Mouse (Mus musculus) left cerebral cortex, postnatal 10 days (tissue): ENCODE data around the gene Slc31a2. TPM values are rescaled to one million over a fixed set of nuclear protein-coding genes. Genes with fewer than 3 reads are reported as not detected.
"Not testable (repeated sequence)": the region's sequence is repeated elsewhere in the genome, so short reads cannot be mapped to it uniquely, and the experiment has no call there.

ENCODE experiments used
- DNase-seq, 2 experiments: peaks; one replicate each; pipeline ENCODE4 v3.0.0; 2021 to 2022; ENCODE audit warnings: low spot score in 2 of 2, mixed read lengths in 1 of 2; ENCODE audit errors: extremely low spot score in 1 of 2
- intact Hi-C: fragments of 180-260 bp; cut with DNase I; formaldehyde crosslinking; loops from one replicate; pipeline ENCODE4 v1.15.1; 2025
- total RNA-seq, 2 experiments: library from RNA; stranded (reverse); gene quantifications; 2 replicates each; pipeline ENCODE4 v1.2.3; 2021

Gene Slc31a2
- 1 to 10 TPM; 8.5 to 9.4 TPM for total RNA-seq

GRCm38 (mm10) chr4:62262276-62262675 lies at the start of gene Slc31a2:
TSS of gene Slc31a2 (plus strand) at chr4:62262562.
- DNase-seq = no peak
- intact Hi-C loops = no loop called here

DNA sequence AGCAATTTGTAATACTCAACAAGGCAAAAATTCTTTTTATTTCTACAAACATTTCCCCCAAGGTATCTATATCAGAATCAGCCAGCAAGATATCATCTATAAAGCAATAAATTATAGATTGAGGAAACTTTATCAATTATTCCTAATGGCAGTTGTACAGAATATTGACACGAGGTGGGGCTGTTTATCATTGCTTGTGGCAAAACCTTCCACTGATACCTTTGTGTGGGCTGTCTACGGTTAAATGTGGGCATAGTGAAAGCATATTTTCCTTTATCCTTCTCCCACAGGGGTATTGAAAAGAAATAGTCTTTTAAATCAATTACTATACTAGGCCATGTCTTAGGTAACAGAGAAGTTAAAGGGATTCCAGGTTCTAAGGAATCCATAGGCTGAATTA lies 48.9 kb upstream of the Slc31a2 start:
- intact Hi-C loops = no loop called here
- DNase-seq = no peak

DNA sequence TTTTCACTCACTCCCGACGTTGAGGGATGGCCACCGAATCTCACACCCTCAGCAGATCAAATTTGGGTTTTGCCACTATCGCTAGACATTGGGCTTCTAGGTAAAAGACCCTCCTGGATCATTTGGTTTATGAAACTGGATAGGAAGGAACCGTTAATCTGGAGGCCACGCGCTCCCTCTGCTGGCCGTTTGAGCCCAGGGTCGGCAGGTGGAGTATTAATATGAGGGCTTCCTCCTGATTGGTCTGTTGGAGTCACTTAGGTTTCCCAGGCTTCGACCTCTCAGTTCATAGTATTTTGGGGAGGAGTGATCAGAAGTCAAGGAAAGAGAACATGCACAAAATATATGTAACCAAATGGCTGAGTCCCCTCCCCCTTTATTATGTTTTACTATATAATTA lies 34.0 kb upstream of the Slc31a2 start:
- DNase-seq = peak in 1 of 2 experiments; percentile 52
- intact Hi-C loops = no loop called here

DNA sequence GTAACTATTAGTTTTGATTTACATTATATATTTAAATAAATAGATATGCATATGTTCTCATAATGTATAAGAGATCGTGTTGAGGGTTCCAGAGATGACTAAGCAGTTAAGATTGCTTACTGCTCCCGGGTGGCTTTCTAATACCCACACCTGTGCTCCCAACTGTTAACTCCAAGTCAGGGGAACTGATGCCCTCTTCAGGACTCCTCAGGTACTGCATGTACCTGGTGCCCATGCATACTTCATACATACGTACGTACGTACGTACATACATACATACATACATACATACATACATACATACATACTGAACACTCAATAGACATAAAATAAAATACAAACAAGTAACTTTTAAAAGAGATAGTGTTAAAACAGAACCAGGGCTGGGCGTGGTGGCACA lies 32.9 kb upstream of the Slc31a2 start:
- DNase-seq = no peak
- intact Hi-C loops = no loop called here

DNA sequence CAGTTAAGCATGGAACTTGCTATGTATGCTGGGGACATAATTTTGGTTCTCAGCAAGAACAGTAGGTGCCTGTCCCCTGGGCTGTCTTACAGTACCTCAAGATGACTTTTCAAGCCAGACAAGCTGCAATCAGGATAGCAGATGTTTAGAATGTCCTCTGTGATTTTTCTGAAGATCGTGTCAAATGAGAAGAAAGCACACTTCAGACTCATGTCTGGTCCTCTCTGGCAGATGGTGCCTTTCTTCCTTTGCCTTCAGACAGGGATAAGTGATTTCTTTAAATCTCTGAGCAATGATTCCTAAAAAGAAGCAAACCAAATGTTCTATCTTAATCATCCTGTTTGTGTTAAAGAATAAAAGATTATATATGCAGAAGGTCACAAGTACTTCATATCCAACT lies 32.2 kb upstream of the Slc31a2 start:
- intact Hi-C loops = no loop called here
- no peak for DNase-seq

GRCm38 (mm10) chr4:62230769-62231168 lies 31.6 kb upstream of the Slc31a2 start, which contains the start of gene Zfp37:
TSS of gene Zfp37 (minus strand) at chr4:62231047.
- intact Hi-C loops = no loop called here
- DNase-seq = peak in 1 of 2 experiments; percentile 20

DNA sequence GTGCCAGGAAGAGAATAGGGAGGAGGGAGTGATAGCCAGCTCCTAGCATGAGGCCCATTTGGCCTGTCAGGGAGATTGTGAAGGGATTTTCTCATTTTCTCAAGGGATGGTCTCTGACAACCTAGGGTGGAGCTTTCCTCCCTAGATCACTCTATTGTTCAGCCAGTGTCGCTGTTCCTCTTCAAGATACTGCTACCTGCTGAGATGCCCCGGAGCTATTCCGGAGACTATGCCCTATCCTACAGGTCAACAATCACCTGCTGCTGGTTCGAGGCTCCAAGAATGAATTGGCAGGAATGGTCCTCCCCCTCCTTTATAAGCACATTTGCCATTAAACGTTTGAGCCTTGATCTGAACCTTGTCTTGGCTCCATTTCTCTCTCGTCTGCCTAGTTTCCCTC lies 21.8 kb upstream of the Slc31a2 start:
- DNase-seq = no peak
- intact Hi-C loops = no loop called here

- intact Hi-C loops = no loop called here
- no peak for DNase-seq
Measured at GRCm38 (mm10) chr4:62248328-62248727, 14.0 kb upstream of the Slc31a2 start.

GRCm38 (mm10) chr4:62250896-62251544 lies 11.3 kb upstream of the Slc31a2 start:
- DNase-seq = no peak
- intact Hi-C loops = no loop called here

DNA sequence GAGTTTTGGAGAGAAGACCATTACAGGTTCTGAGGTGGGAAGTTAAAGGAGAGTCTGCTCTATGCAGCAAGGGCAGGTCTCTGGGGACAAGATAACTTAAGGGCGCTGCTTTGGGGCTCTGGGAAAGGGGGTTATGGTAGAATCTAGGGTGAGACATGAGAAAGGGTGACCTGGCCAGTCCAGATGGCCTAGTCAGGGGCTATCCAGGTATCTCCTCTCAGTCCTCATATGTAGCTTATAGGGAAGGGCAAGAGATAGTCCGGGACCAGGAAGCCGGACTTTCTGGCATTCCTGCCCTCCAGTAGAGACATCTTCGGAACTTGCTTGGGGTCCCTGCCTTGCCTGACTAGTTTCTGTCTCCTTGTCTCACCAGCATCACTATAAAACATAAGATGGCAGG lies 10.6 kb upstream of the Slc31a2 start:
- intact Hi-C loops = no loop called here
- no peak for DNase-seq

GRCm38 (mm10) chr4:62254551-62254950 lies 7.8 kb upstream of the Slc31a2 start:
- peak in 1 of 2 experiments; percentile 26 for DNase-seq
- intact Hi-C loops = no loop called here

GRCm38 (mm10) chr4:62256931-62257330 lies 5.4 kb upstream of the Slc31a2 start:
- intact Hi-C loops = no loop called here
- no peak for DNase-seq

DNA sequence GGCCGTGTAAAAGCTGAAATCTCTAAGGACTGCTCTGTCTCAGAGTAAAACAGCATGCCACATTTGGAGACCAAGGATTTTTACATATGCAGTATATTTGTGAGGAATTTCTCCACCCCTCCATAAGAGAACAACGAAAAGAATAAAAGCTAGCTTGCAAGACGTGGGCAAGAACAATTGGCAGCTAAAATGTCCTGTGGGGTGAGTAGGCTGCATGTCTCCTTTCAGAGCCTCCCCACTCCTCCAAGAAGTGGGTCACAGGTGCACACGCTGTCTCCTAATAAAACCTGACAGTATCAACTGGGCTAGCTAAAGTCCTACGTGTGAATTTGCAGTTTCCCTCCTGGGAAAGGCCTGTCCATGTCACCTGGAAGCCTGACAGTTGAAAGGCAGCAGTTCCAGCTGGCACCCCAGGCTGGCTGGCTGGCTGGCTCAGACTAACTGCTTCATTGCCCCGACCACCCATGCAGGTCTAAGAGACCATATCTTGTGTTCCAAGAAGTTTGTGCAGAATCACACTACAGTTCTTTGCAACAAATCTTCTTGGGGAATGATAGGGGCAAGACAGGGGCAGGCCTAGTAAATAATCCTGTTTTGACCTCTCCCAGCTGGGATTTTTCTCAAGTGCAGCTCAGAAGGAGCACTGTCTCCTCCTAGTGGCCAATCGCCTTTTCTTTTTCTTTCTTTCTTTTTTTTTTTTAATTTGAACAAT lies 927 bp downstream of the Slc31a2 start:
- intact Hi-C loops = no loop called here

DNA sequence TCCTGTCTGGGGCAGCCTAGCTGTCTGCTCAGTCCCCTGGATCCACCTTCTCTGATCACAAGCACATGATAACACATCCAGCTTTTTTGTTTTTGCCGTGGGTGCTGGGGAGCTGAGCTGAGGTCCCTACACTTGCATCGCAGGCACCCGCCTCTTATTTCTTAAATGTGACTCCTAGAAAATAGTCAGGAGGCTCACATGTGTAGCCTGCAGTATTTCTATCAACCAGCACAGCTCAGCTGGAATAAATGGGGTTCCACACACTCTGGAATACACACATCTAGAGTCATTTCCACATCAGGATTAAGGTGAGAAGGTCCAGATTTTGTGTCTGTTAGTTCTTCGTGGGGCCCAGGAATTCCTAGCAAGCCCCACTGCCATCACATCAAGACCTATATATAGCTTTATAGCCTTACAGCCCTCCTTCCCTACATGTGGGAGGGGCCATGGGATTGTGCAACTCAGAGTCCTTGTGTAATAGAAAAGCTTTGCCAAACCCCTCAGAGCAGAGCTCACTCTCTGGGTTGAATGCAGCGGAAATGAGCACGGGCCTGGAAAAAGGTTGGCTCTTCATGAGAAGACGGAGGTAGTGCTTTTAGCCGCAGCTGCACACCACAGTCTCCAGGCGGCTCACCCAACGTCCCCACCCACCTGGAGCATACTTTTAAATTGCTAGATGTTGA lies 2.9 kb downstream of the Slc31a2 start:
- no peak for DNase-seq
- intact Hi-C loops = no loop called here

More for the DNA sequence above, 927 bp downstream of the Slc31a2 start:
- DNase-seq = peak in 1 of 2 experiments; percentile 28

GRCm38 (mm10) chr4:62266016-62266415 lies 3.7 kb downstream of the Slc31a2 start:
- DNase-seq, intact Hi-C loops: not testable (repeated sequence)

- no peak for DNase-seq
- intact Hi-C loops = no loop called here
Measured at GRCm38 (mm10) chr4:62267101-62267500, 4.7 kb downstream of the Slc31a2 start.

GRCm38 (mm10) chr4:62272696-62273095 lies 10.3 kb downstream of the Slc31a2 start:
- DNase-seq = peak in 1 of 2 experiments; percentile 14

DNA sequence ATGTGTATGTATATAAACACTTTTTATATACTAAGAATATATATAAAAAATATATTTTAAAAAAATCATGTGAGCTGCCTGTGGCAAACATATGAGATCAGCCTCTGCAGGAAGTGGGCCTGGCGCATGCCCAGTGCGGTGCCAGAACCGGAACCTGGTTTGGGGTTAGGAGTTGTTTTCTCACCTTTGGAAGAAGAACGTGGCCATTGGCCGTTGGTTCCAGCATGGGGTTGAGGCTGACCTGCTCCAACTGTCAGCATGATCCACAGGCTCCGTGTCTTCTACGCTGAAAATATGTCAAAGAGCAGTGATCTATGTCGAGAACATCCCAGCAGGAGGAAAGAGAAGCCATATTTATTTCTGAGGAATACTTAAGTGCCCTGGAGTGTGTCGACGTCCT lies 11.6 kb downstream of the Slc31a2 start:
- DNase-seq = no peak
- intact Hi-C loops = no loop called here

More at GRCm38 (mm10) chr4:62272696-62273095, 10.3 kb downstream of the Slc31a2 start:
- intact Hi-C loops = no loop called here

DNA sequence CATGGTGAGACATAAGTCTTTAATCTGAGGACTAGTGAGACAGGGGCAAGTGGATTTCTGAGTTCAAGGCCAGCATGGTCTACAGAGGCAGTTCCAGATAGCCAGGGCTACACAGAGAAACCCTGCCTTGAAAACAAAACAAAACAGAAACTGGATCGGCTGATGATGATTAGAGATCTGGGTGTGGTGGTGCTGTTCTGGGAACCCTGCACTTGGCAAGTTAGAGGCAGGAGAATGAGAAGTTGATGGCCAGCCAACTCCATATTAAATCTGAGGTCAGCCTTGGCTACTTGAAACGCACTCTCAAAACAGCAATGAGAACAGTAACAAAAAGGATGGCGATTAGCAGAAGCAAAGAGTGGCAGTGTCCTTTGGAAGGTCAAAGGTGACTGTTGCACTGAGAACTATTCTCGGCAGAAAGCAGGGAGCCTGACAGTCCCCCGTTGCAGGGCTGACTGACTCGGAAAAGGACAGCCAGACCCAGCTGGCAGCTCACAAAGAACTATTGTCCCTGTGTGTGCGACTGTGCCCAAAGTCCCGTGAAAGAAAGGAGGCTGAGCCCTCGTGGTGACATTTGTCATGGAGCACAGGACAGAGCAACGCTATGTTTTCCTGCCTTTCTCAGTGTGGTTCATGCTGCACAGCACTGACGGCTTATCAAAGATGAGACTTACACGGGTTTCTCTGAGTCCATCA lies 12.6 kb downstream of the Slc31a2 start:
- no peak for DNase-seq
- intact Hi-C loops = no loop called here
